Mouse (Mus musculus) naive thymus-derived CD4-positive, alpha-beta T cell, adult 2 months (primary cell): Measurements from ENCODE around the gene B230104I21Rik.
A peak's percentile ranks its signal among the peaks of the same experiment; 100 is the strongest.

Experiments
- DNase-seq: peaks from one replicate; pipeline ENCODE4 v3.0.0-alpha.2; 2011; ENCODE audit warnings: low read depth

Gene B230104I21Rik

GRCm38 (mm10) chr4:154348197-154348786 is 12.4 kb downstream of the B230104I21Rik start:
- no peak for DNase-seq

DNA sequence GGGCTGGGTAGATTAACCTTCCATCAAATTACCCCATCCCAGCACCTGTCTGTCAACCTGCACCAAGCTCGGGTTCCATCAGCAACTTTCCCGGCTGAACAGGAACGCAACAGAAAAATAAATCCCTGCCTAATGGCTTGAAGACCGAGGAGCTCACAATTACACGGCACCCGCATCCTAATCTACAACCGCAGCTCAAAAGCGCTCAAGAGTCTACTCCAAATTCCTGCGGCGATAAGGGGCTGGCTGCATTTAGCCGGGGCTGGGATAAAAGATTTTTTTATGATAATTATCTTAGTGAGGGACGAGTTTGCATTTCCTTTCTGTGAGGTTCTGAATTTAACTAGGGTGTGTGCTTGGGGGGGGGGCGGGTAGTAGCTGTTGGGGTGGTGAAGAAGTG is 16.3 kb downstream of the B230104I21Rik start:
- no peak for DNase-seq

DNA sequence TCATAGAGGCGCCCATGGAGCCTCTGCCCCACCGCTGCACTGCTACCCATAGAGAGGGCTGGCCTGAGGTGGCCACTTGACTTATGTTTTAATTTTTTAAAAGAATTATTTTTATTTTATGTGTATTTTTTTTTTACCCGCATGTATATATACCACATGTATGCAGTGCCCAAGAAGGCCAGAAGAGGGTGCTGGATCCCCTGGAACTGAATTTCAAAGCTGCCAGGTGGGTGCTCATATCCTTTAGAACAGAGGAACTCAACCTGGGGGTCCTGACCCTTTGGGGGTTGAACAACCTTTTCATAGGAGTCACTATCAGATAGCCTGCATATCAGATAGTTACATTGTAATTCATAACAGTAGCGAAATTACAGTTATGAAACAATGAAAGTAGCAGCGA is 19.5 kb downstream of the B230104I21Rik start:
- DNase-seq, result no peak

GRCm38 (mm10) chr4:154358370-154358769 is 22.4 kb downstream of the B230104I21Rik start:
- no peak for DNase-seq

- DNase-seq, result no peak
Measured at GRCm38 (mm10) chr4:154358816-154359215, 22.9 kb downstream of the B230104I21Rik start.

DNA sequence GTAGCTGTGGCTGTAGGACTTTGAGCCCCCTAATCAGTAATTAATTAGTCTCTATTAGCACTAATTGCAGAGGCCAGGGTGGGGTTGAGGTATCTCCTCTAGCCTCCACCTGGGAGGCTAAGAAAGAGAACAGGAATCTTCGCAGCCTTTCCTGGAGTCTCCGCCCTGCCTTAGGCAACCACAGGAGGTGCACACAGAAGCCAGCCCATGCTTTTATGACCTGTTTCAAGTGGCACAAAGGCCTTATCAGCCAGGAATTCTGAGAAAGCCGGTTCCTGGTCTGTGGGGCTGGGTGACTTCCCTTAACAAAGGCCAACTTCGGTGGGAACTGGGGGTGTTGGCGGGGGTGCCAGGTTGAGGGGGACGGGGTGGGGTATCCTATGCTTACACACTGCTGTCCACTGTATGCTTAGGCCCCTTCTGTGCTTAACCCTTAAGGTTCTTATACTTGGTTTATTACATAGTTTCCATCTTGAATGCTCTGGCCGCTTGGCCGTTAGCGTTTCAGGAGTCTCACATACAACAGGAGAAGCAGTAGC is 23.9 kb downstream of the B230104I21Rik start:
- DNase-seq, result no peak

GRCm38 (mm10) chr4:154360441-154360840 is 24.5 kb downstream of the B230104I21Rik start:
- DNase-seq, result no peak

- no peak for DNase-seq
Measured at GRCm38 (mm10) chr4:154360850-154361249, 24.9 kb downstream of the B230104I21Rik start.

GRCm38 (mm10) chr4:154364752-154365151 is 28.8 kb downstream of the B230104I21Rik start:
- no peak for DNase-seq

DNA sequence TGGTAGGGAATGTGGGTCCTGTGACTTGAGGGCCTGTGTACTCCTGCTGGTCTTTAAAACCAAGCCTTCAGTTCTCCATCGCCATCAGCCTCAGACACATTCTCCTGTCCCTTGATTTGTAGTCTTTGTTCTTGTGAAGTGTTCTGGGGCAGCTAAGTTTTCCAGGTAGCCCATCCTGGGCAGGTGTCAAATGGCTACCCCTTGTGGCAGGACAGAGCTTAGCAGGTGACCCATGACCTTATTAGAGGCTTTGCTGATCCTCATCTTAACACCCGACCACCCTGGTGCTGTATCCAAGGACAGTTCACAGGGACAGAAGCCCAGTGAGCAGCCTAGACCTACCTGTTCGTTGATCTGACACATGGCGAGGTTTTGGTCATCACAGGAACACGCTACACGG is 30.9 kb downstream of the B230104I21Rik start:
- no peak for DNase-seq

GRCm38 (mm10) chr4:154369089-154369488 is 33.2 kb downstream of the B230104I21Rik start:
- DNase-seq, result no peak

DNA sequence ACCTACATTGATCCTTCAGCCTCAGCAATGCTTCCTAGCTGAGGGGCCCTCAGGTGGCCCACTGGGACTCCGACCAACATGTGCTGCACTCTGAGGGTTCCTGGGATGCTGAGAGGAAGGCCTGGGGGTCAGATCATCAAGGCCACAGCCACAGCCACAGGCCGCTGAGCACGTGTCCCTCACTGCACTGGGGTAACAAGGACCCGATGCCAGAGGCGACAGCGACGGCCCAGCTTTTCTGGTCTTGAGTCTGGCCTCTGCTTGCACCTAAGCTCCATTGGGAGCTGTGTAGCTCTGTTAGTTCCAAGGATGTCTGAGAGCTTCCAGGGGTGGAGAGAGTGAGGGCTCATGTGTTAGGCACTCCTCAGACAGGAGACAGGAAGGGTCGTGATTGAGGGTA is 34.9 kb downstream of the B230104I21Rik start:
- no peak for DNase-seq

DNA sequence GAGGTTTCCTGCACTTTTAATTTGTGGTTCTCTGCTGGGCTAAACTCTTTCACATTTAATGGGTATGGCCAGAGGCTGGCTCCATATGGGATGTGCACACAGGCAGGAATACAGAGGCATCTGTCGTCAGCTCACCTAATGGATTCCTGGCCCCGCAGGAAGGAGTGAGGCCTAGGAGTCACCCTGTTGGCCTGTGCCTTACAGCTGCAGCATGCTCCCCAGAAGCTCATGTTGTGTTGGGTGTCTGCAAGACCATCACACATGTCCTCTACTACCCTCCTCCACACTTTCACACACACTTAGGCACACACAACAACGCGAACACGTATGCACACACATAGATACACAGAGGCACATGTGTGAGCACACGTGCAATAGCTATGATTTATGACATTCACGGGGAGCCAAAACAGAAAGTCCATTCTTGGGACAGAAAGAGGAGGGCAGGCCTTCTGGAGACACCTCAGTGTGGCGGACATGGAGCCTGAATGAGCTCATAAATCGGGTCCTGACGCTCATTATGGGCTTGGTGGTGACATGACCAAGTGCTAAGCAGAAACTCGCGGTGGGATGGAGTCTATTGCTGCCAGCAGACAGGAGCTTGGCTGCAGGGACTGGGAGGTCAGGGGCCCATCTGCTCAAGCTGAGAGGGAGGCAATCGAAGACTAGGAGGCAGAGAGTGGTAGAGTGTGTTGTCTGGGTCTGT is 35.8 kb downstream of the B230104I21Rik start:
- no peak for DNase-seq

- peak; percentile 51 for DNase-seq
Measured at GRCm38 (mm10) chr4:154375939-154376625, 40.2 kb downstream of the B230104I21Rik start.

GRCm38 (mm10) chr4:154378876-154379275 is 42.9 kb downstream of the B230104I21Rik start:
- DNase-seq, result no peak

DNA sequence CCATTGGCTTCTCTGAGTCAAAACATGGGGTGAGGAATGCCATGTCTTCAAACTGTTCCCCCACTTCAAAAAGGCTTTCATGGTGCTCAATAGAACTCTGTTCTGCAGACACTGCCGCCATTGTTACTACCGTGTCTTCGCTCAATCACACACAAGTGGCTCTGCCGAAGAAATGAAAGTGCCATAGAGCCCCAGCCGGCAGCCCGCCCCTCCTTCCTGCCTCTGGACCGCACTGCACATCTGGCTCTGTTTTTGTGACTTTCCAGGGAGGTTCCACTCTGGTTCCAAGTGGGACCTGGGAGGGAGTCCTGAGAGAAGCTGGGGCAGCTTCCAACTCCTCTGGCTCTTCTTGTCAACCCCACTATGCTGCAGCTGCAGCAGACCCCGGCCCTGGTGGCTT is 49.3 kb downstream of the B230104I21Rik start:
- no peak for DNase-seq

- DNase-seq, result no peak
Measured at GRCm38 (mm10) chr4:154385918-154386317, 50.0 kb downstream of the B230104I21Rik start.

DNA sequence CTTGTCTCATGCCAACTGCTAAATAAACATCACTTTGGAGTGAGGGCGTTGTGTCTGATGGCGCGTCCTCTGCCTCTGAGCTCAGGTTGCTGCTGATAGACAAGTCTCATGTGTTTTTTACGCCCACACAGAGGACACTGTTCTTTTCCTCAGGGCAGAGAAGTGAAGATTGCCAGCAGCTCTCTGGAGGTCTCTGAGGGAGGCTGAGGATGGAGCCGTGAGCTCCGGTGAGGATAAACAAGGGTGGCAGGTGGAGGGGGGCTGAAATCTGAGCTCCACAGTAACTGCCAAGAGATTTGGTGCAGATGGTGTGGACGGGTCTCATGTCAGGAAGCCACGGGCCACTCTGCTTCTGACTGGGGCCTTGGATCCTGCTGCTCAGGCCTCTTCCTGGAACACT is 50.9 kb downstream of the B230104I21Rik start:
- DNase-seq, result no peak

GRCm38 (mm10) chr4:154389641-154390040 is 53.7 kb downstream of the B230104I21Rik start:
- no peak for DNase-seq

DNA sequence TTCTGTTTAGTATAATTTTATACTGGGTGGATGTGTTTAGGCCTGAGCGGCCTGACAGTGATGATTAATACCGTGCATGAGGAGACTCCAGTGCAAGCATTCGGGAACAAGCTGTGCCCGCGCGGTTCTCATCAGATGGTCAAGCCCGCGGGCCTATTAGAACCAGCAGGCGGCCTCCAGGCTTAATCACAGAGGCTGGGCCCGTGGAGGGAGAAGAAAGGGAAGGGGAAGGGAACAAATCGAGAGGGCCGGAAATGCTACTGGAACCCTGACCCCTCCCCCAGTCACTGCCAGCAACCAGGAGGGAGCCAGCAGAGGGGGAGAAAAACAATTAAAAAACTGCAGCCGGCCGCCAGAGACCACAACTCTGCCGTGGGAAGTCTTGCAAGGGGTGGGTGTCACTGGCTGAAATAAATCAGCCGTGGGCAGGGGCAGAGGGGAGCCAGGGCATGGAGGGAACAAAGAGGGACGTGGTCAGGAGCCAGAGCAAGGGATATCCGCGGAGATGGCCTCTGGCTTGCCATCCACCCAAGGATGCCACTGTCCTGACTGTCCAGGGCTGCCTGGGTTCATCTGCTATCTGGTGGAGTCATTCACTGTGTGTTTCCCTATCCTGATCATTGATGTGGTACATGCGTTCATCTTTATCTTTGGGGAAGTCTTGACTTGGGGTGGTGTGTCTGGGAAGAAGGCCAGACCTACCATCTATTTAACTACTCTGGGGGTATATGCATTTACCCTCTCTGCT is 54.6 kb downstream of the B230104I21Rik start:
- DNase-seq, result no peak

- DNase-seq, result peak; percentile 50
Measured at GRCm38 (mm10) chr4:154392641-154393040, 56.7 kb downstream of the B230104I21Rik start.
